Mouse (Mus musculus) frontal cortex, postnatal 14 days (tissue): ENCODE results near the gene Vmn1r113.
"Not testable (repeated sequence)": the region's sequence is repeated elsewhere in the genome, so short reads cannot be mapped to it uniquely, and the experiment has no call there.

Experiments used
- DNase-seq, 2 experiments: peaks; one replicate each; pipeline ENCODE4 v3.0.0; 2022; ENCODE audit warnings: low spot score in 2 of 2

The Vmn1r113 gene

DNA sequence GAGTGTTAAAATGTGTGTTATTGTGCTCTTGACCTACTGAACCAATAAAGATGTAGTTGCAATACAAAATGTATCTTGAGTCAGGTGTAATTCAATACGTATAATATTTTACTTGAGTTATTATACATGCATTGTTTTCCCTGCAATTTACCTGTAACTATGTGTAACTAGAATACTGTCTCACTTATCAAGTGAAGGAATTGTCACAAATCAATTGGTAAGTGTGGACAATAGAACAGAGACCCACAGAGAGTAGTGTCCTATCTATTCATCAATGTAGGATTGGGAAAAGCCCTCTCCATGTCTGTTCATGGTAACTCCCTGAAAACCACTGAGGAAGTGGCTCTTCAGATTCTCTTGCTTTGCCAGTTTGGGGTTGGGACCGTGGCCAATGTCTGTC, at the start of gene Vmn1r113:
Gene Vmn1r113 (plus strand): TSS at position 301 of the 400 bp plus-strand sequence.
- DNase-seq = not testable (repeated sequence)

DNA sequence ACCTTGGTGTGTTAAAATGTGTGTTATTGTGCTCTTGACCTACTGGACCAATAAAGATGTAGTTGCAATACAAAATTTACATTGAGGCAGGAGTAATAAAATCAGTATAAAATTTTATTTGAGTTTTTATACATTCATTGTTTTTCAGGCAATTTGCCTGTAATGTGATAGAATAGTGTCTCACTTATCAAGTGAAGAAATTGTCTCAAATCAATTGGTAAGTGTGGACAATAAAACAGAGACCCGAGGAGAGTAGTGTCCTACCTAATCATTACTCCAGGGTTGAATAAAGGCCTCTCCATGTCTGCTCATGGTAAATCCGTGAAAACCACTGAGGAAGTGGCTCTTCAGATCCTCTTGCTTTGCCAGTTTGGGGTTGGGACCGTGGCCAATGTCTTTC, 16.2 kb upstream of the Vmn1r113 start, which contains the start of gene Vmn1r112:
Gene Vmn1r112 (plus strand): TSS at position 301 of the 400 bp plus-strand sequence.
- not testable (repeated sequence) for DNase-seq

DNA sequence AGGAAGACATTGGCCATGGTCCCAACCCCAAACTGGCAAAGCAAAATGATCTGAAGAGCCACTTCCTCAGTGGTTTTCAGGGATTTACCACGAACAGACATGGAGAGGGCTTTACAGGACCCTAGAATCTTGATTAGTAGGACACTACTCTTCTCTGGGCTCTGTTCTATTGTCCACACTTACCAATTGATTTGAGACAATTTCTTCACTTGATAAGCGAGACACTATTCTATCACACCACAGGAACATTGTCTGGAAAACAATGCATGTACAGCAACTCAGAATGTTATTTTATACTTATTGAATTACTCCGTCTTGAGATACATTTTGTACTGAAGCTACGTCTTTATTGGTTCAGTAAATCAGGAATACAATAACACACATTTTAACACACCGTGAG, 25.0 kb downstream of the Vmn1r113 start, which contains the start of gene Vmn1r114:
Gene Vmn1r114 (minus strand): TSS at position 101 of the 400 bp plus-strand sequence.
- DNase-seq = not testable (repeated sequence)
